Mouse (Mus musculus) Muller cell, postnatal 12 days (primary cell): ENCODE results near the gene Zfp942.

Experiments
- DNase-seq: peaks from one replicate; pipeline ENCODE4 v3.0.0-alpha.2; 2015; ENCODE audit errors: inconsistent ontology term

Gene Zfp942

DNA sequence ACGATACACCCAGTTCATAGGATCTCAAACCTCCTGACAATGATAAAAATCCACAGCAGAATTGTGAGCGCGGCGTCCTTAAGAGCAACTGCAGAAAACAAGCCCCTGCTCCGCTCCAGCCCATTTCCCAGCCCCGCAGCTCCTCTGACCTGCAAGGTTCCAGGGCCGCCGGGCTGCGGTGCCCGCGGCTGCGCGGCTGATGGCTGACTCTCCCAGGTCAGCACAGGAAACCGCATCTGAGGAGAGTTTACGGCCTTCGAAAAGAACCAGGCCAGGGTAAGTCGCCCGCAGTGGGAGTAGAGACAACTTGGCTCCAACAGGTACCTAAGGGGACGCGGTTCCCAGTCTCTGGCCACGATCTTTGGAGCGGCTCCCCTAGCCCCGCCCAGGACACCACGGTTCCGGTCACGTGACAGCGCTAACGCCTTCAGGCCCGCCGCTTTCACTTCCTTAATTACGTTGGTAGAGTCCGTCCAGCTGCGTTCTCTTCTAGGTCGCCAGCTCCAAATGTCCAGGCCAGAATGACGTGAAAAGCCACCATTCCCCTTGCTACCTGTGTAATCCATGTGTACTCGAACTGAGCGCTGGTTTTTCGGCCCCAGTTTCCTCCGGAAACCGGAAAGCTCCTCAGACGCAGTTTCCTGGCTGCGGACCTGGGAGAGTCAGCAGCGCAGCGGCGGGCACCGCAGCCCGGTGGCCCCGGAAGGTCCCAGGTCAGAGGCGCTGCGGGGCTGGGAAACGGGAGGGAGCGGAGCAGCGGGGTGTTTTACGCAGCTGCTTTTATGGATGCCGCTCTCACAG, at the start of gene Zfp942, which contains the start of gene Zfp943:
Gene Zfp942 (minus strand): TSS at position 358 of the 801 bp plus-strand sequence.
Gene Zfp943 (plus strand): TSS at position 446 of the 801 bp plus-strand sequence.
- peak; percentile 71 for DNase-seq

DNA sequence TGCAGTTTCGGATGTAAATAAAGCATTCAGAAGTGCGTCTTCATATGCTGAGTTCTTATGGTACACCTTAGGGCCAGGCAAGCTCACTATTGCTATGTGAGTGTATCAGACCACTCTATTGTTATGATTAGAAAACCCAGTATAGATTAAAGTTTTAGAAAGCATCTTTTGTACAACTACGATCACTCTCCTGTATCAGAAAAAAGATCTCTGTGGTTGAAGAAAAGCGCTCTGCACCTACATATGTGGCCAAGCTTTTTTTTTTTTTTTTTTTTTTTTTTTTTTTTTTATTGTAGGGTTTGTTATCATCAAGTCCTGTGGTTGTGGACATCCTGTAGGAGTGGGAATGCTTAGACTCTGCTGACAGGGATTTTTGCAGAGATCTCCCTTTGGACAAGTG, 1.0 kb upstream of the Zfp942 start:
- no peak for DNase-seq

GRCm38 (mm10) chr17:21909456-21910052, 52.7 kb downstream of the Zfp942 start, which contains the start of gene Zfp995:
Zfp995 (minus strand) TSS chr17:21909926.
- peak; percentile 81 for DNase-seq

DNA sequence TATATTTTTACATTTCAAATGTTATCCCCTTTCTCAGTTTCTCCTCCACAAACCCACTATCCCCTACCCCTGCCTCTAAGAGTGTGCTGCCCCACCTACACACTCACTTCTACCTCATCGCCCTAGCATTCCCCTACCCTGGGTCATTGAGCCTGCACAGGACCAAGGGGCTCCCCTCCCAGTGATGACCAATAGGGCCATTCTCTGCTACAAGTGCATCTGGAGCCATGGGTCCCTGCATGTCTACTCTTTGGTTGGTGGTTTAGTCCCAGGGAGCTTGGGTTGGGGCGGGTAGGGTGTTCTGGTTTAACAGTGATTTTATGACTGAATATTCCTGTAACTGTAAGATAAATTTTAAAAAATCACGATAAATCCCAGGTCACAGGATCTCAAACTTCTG, 53.2 kb downstream of the Zfp942 start:
- no peak for DNase-seq
